In the genomic region with DNA sequence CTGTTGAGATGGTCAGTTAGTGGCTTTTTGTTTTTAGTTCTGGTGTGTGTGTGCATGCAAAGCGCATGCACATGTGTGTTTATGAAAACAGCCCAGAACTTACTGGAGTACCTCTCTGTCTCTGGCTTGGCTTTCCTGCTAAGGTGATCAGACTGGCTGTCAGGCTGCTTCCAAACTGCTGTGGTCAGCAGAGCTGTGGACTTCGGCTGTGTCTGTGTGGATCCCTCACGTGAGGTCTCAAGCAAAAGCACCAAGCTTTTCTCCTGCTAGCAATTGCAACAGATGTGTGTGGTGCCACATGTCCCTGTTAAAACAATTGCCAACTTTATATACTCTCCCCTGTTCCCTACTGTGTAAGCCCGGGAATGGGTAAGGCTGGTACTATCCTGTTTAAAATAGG, we compare ENCODE assay signal across 12 mouse cellular contexts.
DNase-seq lines count a peak whose midpoint lies in the region; ATAC-seq lines count a peak whose summit lies in the region.
"Had no signal": no experiment of that assay in that cellular context is flagged by ENCODE, and none has a peak within 500 bp of the region (broad histone marks: within the 10 kb centered on the region; RNA-seq: fewer than 3 reads in every experiment).

No protein-coding gene starts in this region.

- no peak for DNase-seq in heart, adult 8-10 months (ENCODE audit: low spot score)
- DNase-seq in frontal cortex, postnatal 25 days (ENCODE audit: low spot score in 2 of 2): no peak
- DNase-seq in cerebellum, postnatal 14 days: no peak
- DNase-seq: B cell, adult 2 months; gastrocnemius, postnatal 36 days had no signal

- no peaks in the 10 kb centered on the region for H3K36me3 ChIP-seq in heart, embryonic 15.5 days
- 0 out of 2 replicates have a peak, but pooled peaks cover 5% of the 10 kb centered on the region for H3K36me3 ChIP-seq in embryonic facial prominence, embryonic 15.5 days
- H3K36me3 ChIP-seq in kidney, embryonic 16.5 days (ENCODE audit: insufficient read depth, low read length): no peaks in the 10 kb centered on the region
- no peaks in the 10 kb centered on the region for H3K36me3 ChIP-seq in stomach, embryonic 15.5 days
- H3K36me3 ChIP-seq: G1E; liver, embryonic 15.5 days had no signal

- no peaks in the 10 kb centered on the region for H3K9me3 ChIP-seq in heart, embryonic 15.5 days (replicated peaks)
- no peaks in the 10 kb centered on the region for H3K9me3 ChIP-seq in embryonic facial prominence, embryonic 15.5 days (replicated peaks)
- H3K9me3 ChIP-seq in kidney, embryonic 16.5 days (ENCODE audit: low read length): no peaks in the 10 kb centered on the region
- no peaks in the 10 kb centered on the region for H3K9me3 ChIP-seq in stomach, embryonic 15.5 days
- H3K9me3 ChIP-seq: G1E; liver, embryonic 15.5 days had no signal

- peaks cover 70% of the 10 kb centered on the region for H3K4me1 ChIP-seq in heart, embryonic 15.5 days (replicated peaks)
- H3K4me1 ChIP-seq in embryonic facial prominence, embryonic 15.5 days: peaks cover 67% of the 10 kb centered on the region
- H3K4me1 ChIP-seq in kidney, embryonic 16.5 days (ENCODE audit: insufficient read depth, low read length): peaks cover 90% of the 10 kb centered on the region
- H3K4me1 ChIP-seq in stomach, embryonic 15.5 days: peaks cover 33% of the 10 kb centered on the region

- no peaks in the 10 kb centered on the region for H3K27me3 ChIP-seq in heart, embryonic 15.5 days
- H3K27me3 ChIP-seq in embryonic facial prominence, embryonic 15.5 days: no peaks in the 10 kb centered on the region
- no peaks in the 10 kb centered on the region for H3K27me3 ChIP-seq in kidney, embryonic 16.5 days (ENCODE audit: insufficient read depth, low read length)
- H3K27me3 ChIP-seq in stomach, embryonic 15.5 days (replicated peaks): no peaks in the 10 kb centered on the region
- H3K27me3 ChIP-seq: liver, embryonic 15.5 days had no signal

- no peak overlapping the region for H3K9ac ChIP-seq in heart, embryonic 15.5 days
- H3K9ac ChIP-seq in embryonic facial prominence, embryonic 15.5 days: no peak overlapping the region
- 0 out of 2 replicates have a peak overlapping the region, but pooled peaks have one; percentile 33 for H3K9ac ChIP-seq in kidney, embryonic 16.5 days (replicated peaks; ENCODE audit: low read length)
- no peak overlapping the region for H3K9ac ChIP-seq in stomach, embryonic 15.5 days
- H3K9ac ChIP-seq: liver, embryonic 15.5 days had no signal

- no peak for ATAC-seq in heart, embryonic 15.5 days (replicated peaks; ENCODE audit: insufficient number of reproducible peaks, insufficient read depth, low FRiP score, low read depth)
- no peak for ATAC-seq in embryonic facial prominence, embryonic 15.5 days (ENCODE audit: insufficient number of reproducible peaks, low FRiP score, low TSS enrichment, low read depth)
- ATAC-seq in kidney, embryonic 16.5 days (ENCODE audit: low FRiP score, low TSS enrichment): no peak
- ATAC-seq in stomach, embryonic 15.5 days (ENCODE audit: insufficient read depth, low FRiP score, low read depth): no peak
- ATAC-seq in erythroblast, adult 5-6 weeks (replicated peaks; ENCODE audit: low FRiP score, poor library complexity, severe bottlenecking): no peak

- no peak overlapping the region for H3K4me2 ChIP-seq in heart, embryonic 15.5 days
- H3K4me2 ChIP-seq in embryonic facial prominence, embryonic 15.5 days (replicated peaks): no peak overlapping the region
- no peak overlapping the region for H3K4me2 ChIP-seq in kidney, embryonic 16.5 days (replicated peaks; ENCODE audit: low read depth, low read length)
- H3K4me2 ChIP-seq in stomach, embryonic 15.5 days: no peak overlapping the region
- H3K4me2 ChIP-seq: liver, embryonic 15.5 days had no signal

- no peak overlapping the region for H3K4me3 ChIP-seq in heart, embryonic 15.5 days
- H3K4me3 ChIP-seq in embryonic facial prominence, embryonic 15.5 days (replicated peaks): no peak overlapping the region
- H3K4me3 ChIP-seq in kidney, embryonic 16.5 days (ENCODE audit: low read length): no peak overlapping the region
- no peak overlapping the region for H3K4me3 ChIP-seq in stomach, embryonic 15.5 days (replicated peaks)
- H3K4me3 ChIP-seq: liver, embryonic 15.5 days had no signal

- WGBS in heart, embryonic 15.5 days: 74% methylated on average over 4 of the region's 4 CpGs
- 54% methylated on average over 4 of the region's 4 CpGs for WGBS in embryonic facial prominence, embryonic 15.5 days
- WGBS in kidney, embryonic 16.5 days: 59% methylated on average over 4 of the region's 4 CpGs
- 62% methylated on average over 4 of the region's 4 CpGs for WGBS in stomach, embryonic 15.5 days

- peak overlapping the region; percentile 60 for H3K27ac ChIP-seq in heart, embryonic 15.5 days
- H3K27ac ChIP-seq in embryonic facial prominence, embryonic 15.5 days (replicated peaks): peak overlapping the region; percentile 81
- peak overlapping the region; percentile 76 for H3K27ac ChIP-seq in kidney, embryonic 16.5 days (ENCODE audit: low read length)
- peak overlapping the region; percentile 57; the same call in 1 of the 2 replicates for H3K27ac ChIP-seq in stomach, embryonic 15.5 days
- H3K27ac ChIP-seq: liver, embryonic 15.5 days had no signal
